Mouse (Mus musculus): ENCODE results near the gene Wwc1.

- TF ChIP-seq CTCF (conservative IDR thresholded peaks at IDR 0.05 in 1 of 2, IDR thresholded peaks at IDR 0.05 in 1 of 2; ENCODE audit: low read depth in 2 of 2, low read length in 2 of 2) (no peak), RAD21 (IDR thresholded peaks at IDR 0.05; ENCODE audit: low read depth, low read length) (no peak), ZMIZ1 (IDR thresholded peaks at IDR 0.05; ENCODE audit: low read depth, low read length) (no peak), POLR2A (IDR thresholded peaks at IDR 0.05; ENCODE audit: low read depth, low read length) (no peak), E2F4 (IDR thresholded peaks at IDR 0.05; ENCODE audit: insufficient replicate concordance, low read depth, low read length) (no peak), USF1 (IDR thresholded peaks at IDR 0.05; ENCODE audit: low read depth, low read length) (no peak), BHLHE40 (IDR thresholded peaks at IDR 0.05; ENCODE audit: low read depth, low read length) (no peak), EP300 (IDR thresholded peaks at IDR 0.05; ENCODE audit: low read length) (no peak)
Observed at GRCm38 (mm10) chr11:35972270-35972931, 7.9 kb downstream of the Wwc1 start.
